Mouse (Mus musculus) forelimb bud, embryonic 11.5 days (tissue): ENCODE results near the gene Exosc8.
"Not testable (repeated sequence)": the region's sequence is repeated elsewhere in the genome, so short reads cannot be mapped to it uniquely, and the experiment has no call there.

Source experiments
- DNase-seq: peaks from one replicate; pipeline ENCODE4 v3.0.0-alpha.2; 2012; ENCODE audit warnings: low read depth, low spot score

The Exosc8 gene

GRCm38 (mm10) chr3:54736101-54736927 lies 1.1 kb upstream of the Exosc8 start:
- DNase-seq: no peak

DNA sequence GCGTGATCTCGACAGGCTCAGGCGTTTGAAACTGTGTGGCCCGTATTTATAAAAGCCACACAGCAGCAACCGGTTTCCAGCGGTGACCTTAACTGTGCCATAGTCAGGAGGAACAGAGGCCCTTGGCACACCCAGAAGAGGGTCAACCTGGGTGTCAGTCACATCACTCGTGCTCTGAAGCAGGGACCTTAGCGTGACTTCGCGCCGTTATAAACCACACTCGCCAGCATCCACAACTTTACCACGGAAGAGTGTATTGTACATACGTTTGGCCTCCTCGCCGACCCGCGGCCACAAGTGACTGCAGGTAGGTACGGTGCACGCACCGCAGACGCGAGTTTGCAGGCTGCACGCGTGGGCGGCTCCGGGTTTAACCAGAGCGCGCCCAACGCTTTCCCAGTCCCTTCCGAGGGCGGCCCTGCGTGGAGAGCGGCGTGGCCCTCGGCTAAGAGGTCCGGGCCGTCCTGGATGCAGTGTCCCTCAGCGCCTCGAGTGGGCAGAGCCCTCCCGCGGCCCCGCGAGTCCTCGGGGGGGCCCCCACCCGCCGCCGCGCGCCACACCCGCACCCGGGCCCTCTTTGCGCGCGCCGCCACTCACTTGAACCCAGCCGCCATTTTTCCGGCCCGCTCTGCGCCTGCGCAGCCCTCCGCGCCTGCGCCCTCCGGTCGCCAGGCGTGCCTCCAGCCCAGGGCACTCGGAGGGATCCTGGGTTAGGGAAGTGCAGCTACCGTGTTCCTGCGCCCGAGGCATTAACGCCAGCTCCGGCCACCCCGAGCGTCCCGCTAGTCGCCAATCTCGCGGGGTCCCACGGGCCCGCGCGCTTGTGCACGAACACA lies 564 bp downstream of the Exosc8 start:
- DNase-seq: peak; percentile 93

DNA sequence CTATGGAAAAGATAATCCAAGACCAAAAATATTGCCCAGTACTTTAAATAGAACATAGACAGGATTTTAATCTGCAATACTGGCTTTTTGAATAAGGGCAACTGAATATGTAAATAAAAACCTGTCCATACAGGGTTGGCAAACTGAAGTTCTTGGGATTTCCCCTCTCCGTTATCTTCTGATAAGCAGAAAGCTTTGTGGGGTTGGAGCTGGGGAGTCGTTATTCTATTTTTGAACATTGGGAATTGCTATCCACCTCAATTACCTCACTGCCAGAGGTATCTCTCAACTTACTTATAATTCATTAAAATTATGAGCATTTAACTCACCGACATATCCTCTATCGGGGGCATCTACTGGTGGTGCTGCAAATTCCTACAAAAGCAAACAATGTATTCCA lies 2.8 kb downstream of the Exosc8 start:
- no peak for DNase-seq

DNA sequence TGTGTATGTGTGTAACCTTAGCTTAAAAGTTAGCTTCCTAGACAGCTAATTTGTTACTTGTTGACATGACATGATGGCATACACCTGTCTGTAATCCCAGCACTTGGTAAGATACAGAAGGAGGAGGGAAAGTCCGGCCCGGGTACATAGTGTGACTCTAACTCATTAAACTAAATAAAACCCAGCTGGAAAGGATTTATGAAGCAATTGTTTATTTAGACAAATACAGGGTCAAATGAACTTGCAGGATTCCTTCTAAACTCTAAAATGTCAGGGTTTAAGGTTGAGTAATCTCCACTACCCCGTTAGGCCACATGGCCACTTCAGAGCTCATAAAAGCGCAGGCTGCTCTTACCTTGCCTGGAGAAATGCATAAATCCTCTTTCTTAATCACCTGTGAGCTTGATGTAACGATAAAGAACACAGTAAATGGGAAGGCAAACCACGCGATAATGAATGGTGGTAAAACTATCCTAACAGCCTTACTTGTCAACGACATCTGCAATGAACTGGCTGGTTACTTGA lies 3.5 kb downstream of the Exosc8 start:
- DNase-seq: no peak

DNA sequence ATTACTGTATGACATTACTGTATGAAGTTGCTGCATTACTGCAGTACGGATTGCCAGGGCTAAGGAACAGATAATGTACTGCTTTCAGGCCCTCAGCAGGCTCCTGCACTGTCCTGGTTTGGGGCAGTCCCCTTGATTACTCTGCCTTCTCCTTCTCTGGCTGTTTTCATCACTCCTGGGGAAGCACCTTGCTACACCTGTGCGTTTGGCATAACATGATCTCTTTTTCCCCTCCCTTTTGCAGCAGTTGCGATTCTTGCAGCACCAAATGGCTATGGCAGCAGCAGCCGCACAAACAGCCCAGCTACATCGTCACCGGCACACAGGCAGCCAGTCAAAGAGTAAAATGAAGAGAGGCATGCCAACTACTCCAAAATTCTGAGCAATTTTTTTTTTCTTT lies 7.1 kb downstream of the Exosc8 start:
- DNase-seq: no peak

DNA sequence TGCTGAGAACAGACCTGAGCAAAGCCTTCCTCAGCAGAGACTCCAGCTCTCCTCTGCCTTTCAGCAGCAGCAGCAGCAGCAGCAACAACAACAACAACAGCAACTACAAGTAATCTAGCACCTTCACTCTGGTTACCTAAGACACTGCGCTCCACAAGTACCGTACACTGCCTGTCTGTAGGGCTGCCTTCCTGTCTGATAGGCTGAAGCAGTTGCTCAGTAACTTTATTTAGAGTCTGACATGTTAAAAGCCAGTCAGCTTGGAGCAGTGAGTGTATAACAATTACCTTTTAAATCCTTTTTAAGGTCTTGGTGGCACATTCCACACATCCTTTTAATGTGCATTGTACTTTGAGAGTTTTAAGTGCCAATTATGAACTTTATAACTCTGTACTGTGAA lies 7.6 kb downstream of the Exosc8 start:
- no peak for DNase-seq

GRCm38 (mm10) chr3:54725344-54725743 lies 9.8 kb downstream of the Exosc8 start:
- DNase-seq: no peak

DNA sequence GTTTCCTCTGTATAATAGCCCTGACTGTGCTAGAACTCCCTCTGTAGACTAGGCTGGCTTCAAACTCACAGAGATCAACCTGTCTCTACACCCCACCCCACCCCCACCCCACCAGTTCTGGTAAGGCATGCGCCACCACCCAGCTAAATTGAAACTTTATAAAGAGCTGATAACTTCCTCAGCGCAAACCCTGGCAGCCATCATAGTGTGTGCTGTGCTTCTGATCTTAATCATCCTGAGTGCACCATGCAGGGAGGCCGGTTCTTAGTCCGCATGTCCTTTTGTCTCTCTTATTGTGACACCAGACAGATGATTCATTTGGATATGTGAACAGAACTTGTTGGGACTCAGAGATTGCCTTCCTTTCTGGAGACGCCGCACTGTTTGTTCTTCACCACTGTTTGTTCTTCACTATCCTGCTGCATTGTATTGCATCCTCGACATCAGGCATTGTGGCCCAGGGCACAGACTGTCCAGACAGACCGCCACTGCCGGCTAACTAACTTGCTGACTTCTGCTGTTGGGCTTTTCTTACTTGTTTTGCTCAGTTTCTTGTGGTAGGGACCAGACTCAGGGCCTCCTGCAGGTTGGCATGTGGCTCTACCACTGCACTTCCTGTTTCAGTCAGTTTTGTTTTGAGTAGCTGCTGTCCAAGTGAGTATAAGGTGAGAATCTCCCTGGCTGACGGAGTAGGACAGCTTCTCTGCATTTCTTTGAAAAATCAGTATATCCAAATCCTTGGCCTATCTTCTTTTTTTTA lies 11.3 kb downstream of the Exosc8 start:
- no peak for DNase-seq

- no peak for DNase-seq
Observed at GRCm38 (mm10) chr3:54718947-54719346, 16.2 kb downstream of the Exosc8 start.

GRCm38 (mm10) chr3:54717348-54717747 lies 17.8 kb downstream of the Exosc8 start:
- DNase-seq: no peak

- no peak for DNase-seq
Observed at GRCm38 (mm10) chr3:54715461-54715860, 19.7 kb downstream of the Exosc8 start.

DNA sequence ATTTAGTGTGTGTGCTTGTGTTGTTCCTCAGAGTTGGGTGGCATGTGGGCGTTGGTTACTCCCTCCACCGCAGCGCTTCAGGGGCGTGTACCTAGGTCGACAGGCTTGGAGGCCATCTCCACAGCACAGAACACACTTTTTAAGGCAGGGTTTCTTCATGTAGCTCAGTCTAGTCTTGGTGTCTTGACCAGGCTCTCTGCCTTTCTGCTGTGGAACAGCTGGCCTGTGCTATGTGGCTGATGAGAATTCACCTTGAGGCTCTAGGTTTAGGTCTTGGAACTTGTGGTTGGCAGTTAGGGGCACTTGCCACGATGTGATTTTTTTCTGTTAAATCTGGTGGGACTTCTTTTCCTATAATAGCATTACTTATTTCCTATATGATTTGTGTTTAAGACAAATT lies 20.9 kb downstream of the Exosc8 start, which contains the start of gene Gm21958:
Gene Gm21958 (minus strand): TSS at position 101 of the 400 bp plus-strand sequence.
- no peak for DNase-seq

- no peak for DNase-seq
Observed at GRCm38 (mm10) chr3:54708972-54709371, 26.2 kb downstream of the Exosc8 start.

DNA sequence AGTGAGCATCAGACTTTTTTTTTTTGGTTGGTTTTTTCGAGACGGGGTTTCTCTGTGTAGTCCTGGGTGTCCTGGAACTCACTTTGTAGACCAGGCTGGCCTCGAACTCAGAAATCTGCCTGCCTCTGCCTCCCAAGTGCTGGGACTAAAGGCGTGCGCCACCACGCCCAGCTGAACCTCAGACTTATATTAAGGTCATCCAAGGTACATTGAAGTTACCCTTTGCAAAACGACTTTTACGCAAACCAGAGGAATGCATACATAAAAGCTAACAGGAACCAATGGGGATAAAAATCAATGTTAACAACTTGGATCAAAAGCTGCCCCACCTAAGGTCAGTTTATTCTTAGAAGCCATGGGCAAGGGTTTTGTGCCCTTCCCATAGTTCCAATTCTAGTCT lies 31.1 kb downstream of the Exosc8 start:
- not testable (repeated sequence) for DNase-seq

GRCm38 (mm10) chr3:54699759-54700301 lies 35.4 kb downstream of the Exosc8 start:
- DNase-seq: no peak

DNA sequence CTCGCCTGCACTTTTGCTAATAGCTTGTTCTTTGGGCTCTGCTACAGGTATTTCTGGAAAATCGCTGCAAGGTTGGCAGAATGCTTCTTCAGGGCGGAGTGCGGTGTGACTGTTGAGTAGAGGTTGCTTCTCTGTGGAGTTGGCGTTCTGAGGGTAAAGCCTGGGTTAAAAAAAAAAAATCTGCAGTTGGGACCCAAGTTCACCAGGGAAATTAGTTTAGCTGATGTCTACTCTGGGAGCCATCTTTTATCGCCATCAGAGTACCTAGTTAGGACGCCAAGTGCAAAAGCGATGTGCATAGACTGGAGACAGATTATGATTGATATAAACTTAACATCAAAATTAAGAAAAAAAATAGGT lies 42.2 kb downstream of the Exosc8 start:
- DNase-seq: no peak

DNA sequence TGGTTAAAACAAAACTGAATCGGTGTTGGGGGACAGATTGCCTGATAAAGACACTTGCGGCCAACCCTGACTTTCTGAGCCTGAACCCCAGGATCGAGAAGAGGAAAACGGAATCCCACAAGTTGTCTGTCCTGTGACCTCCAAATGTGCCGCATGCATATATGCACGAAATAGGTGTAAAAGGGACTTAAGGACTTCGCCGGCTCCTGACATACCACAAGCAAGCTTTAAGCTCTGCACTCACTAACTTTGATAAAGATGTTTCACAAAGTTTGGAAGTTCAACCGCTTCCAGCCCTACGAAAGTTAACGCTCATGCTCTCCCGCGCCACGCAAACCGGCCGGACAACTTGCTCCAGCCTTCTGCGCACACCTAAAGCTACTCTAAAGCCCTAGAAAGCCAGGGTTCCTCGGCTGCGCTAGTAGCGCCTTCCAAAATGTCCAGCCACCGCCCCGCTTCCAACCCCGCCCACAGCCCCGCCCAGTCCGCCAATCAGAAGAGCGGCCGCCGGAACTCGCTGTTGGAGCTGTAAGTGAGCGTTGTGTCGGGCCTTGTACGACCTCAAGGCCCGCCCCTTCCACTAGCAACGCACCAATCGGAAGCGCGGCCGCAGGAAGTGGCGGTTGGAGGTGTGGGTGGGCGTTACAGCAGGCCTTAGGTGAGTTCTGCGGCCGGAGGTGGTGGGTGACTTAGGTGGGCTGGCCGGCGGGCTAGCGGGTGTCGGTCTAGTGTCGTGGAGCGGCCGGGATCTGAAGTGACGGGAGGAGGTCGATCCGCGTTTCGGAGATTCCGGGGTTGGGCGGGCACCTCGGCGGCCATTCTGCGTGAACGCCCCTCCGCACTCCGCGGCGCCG lies 42.8 kb downstream of the Exosc8 start, which contains the start of gene Supt20:
Gene Supt20 (plus strand): TSS at position 606 of the 854 bp plus-strand sequence.
- DNase-seq: peak; percentile 94

DNA sequence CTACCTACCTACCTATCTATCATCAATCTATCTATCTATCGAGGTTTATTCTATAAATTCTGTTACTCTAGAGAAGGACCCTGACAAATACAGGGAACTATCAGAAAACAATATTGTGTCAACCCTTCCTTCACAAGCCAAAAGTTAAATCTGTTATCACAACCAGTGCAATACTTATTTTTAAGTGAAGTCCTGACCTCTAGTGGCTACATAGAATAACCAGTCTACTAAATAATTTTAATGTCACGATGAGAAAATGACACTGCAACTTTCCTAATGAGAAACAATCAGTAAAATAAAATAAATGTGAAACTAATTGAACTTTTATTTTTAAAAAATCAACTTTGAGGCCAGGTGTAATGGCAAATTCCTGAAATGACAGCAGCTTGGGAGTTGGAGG lies 46.1 kb downstream of the Exosc8 start:
- no peak for DNase-seq

DNA sequence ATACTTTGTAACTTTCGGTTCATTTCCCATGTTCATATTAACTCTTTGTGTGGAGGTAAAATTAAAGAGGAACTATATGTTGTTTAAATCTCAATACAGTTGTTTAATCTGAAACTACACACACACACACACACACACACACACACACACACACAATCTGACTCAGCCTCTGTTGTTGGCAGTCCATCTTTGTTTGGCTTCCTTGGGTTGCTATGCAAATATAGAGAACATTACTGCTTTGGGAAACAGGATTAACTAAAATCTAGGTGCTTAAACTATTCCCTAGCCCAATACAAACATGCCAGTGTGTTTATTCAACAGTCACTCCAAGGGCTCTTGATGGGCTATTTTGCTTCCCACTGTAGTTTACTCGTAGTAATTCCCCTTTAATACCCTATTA lies 47.9 kb downstream of the Exosc8 start:
- DNase-seq: no peak

GRCm38 (mm10) chr3:54685202-54685601 lies 50.0 kb downstream of the Exosc8 start:
- no peak for DNase-seq
